Mouse (Mus musculus) v-Abl transformed pro-B cells (cell line): ENCODE results near the gene Gm884.

ENCODE experiments used
- in situ Hi-C, 2 experiments: fragments of 400-800 bp; cut with MboI; formaldehyde crosslinking; loops; one replicate each; pipeline ENCODE4 v1.15.1; 2025; ENCODE audit not compliant: unreplicated experiment in 2 of 2

Gene Gm884

GRCm38 (mm10) chr11:103621040-103621439 is at the start of gene Gm884:
Gene Gm884 (minus strand): TSS chr11:103621140.
- in situ Hi-C loops = no loop called here

GRCm38 (mm10) chr11:103666907-103667426 is 46.0 kb upstream of the Gm884 start:
- in situ Hi-C loops = loop anchor here in 1 of 2 experiments (25.0 kb wide), 1 partner anchor 605 kb away; no protein-coding TSS in a partner anchor

GRCm38 (mm10) chr11:103666181-103666906 is 45.4 kb upstream of the Gm884 start:
- in situ Hi-C loops = loop anchor here in 1 of 2 experiments (25.0 kb wide), 1 partner anchor 604 kb away; no protein-coding TSS in a partner anchor

- in situ Hi-C loops = loop anchor here in 1 of 2 experiments (25.0 kb wide), 1 partner anchor 603 kb away; no protein-coding TSS in a partner anchor
Observed at GRCm38 (mm10) chr11:103665695-103666094, 44.8 kb upstream of the Gm884 start.

GRCm38 (mm10) chr11:103663119-103663518 is 42.2 kb upstream of the Gm884 start:
- in situ Hi-C loops = loop anchor here in 1 of 2 experiments (25.0 kb wide), 1 partner anchor 601 kb away; no protein-coding TSS in a partner anchor

- in situ Hi-C loops = loop anchor here in 1 of 2 experiments (25.0 kb wide), 1 partner anchor 600 kb away; no protein-coding TSS in a partner anchor
Observed at GRCm38 (mm10) chr11:103662546-103662945, 41.6 kb upstream of the Gm884 start.

- in situ Hi-C loops = loop anchor here in 1 of 2 experiments (25.0 kb wide), 1 partner anchor 600 kb away; no protein-coding TSS in a partner anchor
Observed at GRCm38 (mm10) chr11:103661863-103662262, 40.9 kb upstream of the Gm884 start.

GRCm38 (mm10) chr11:103658189-103658588 is 37.2 kb upstream of the Gm884 start:
- in situ Hi-C loops = loop anchor here in 1 of 2 experiments (25.0 kb wide), 1 partner anchor 596 kb away; no protein-coding TSS in a partner anchor

GRCm38 (mm10) chr11:103656520-103656919 is 35.6 kb upstream of the Gm884 start:
- in situ Hi-C loops = loop anchor here in 1 of 2 experiments (25.0 kb wide), 1 partner anchor 594 kb away; no protein-coding TSS in a partner anchor

- in situ Hi-C loops = loop anchor here in 1 of 2 experiments (25.0 kb wide), 1 partner anchor 591 kb away; no protein-coding TSS in a partner anchor
Observed at GRCm38 (mm10) chr11:103653359-103653965, 32.5 kb upstream of the Gm884 start.

GRCm38 (mm10) chr11:103651426-103651825 is 30.5 kb upstream of the Gm884 start:
- in situ Hi-C loops = loop anchor here in 1 of 2 experiments (25.0 kb wide), 1 partner anchor 589 kb away; no protein-coding TSS in a partner anchor

GRCm38 (mm10) chr11:103649983-103650493 is 29.1 kb upstream of the Gm884 start:
- in situ Hi-C loops = loop anchor here (10.0 to 25.0 kb wide), 3 partner anchors 265 to 588 kb away; partner anchors contain the start of gene Sppl2c (in 1 of the 2)

- in situ Hi-C loops = loop anchor here (10.0 to 25.0 kb wide), 2 partner anchors 265 to 538 kb away; partner anchors contain the start of gene Sppl2c (in 1 of the 2)
Observed at GRCm38 (mm10) chr11:103649301-103649982, 28.5 kb upstream of the Gm884 start, which contains the start of gene Rprml. Gene Rprml (plus strand): TSS chr11:103649570.

GRCm38 (mm10) chr11:103648656-103649055 is 27.7 kb upstream of the Gm884 start:
- in situ Hi-C loops = loop anchor here (10.0 to 25.0 kb wide), 2 partner anchors 266 to 539 kb away; partner anchors contain the start of gene Sppl2c (in 1 of the 2)

- in situ Hi-C loops = loop anchor here (10.0 to 25.0 kb wide), 2 partner anchors 267 to 539 kb away; partner anchors contain the start of gene Sppl2c (in 1 of the 2)
Observed at GRCm38 (mm10) chr11:103647921-103648620, 27.1 kb upstream of the Gm884 start.

GRCm38 (mm10) chr11:103646301-103646700 is 25.4 kb upstream of the Gm884 start:
- in situ Hi-C loops = loop anchor here (10.0 to 25.0 kb wide), 2 partner anchors 268 to 541 kb away; partner anchors contain the start of gene Sppl2c (in 1 of the 2)

GRCm38 (mm10) chr11:103645731-103646130 is 24.8 kb upstream of the Gm884 start:
- in situ Hi-C loops = loop anchor here (10.0 to 25.0 kb wide), 2 partner anchors 269 to 542 kb away; partner anchors contain the start of gene Sppl2c (in 1 of the 2)

GRCm38 (mm10) chr11:103643211-103643610 is 22.3 kb upstream of the Gm884 start:
- in situ Hi-C loops = loop anchor here (5.0 to 25.0 kb wide), 3 partner anchors 119 to 544 kb away; partner anchors contain the start of gene Sppl2c (in 1 of the 2)
